10 mouse cellular contexts compared by ENCODE assay signal in the genomic region with DNA sequence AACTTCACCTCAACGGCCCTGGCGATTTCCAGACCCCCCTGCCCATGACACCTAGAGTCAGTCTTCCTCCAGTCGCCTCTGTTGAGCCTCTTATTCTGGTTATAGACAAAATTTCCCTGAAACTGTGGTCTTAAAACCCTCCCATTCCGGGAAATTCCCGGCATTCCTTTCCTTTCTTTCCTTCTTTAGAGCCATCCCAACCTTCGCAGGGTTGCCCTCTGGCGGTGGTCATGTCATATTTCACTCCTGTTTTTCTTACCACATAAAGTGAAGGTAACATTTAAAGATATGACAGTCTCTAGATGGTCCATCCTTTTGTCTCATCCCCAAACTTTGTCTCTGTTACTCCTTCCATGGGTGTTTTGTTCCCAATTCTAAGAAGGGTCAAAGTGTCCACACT.
DNase-seq lines count a peak whose midpoint lies in the region; ATAC-seq and TF ChIP-seq lines count a peak whose summit lies in the region.
"Had no signal": no experiment of that assay in that cellular context is flagged by ENCODE, and none has a peak within 500 bp of the region (broad histone marks: within the 10 kb centered on the region; RNA-seq: fewer than 3 reads in every experiment).

No protein-coding gene starts in this region.

- no peaks in the 10 kb centered on the region for H3K4me1 ChIP-seq in forebrain, embryonic 14.5 days (ENCODE audit: control insufficient read depth, insufficient read depth, low read length)
- H3K4me1 ChIP-seq in forebrain, embryonic 15.5 days, result peaks cover 1% of the 10 kb centered on the region
- no peaks in the 10 kb centered on the region for H3K4me1 ChIP-seq in liver, embryonic 14.5 days (replicated peaks; ENCODE audit: control insufficient read depth in 2 of 2, insufficient read depth in 2 of 2, low read length in 1 of 2)
- no peaks in the 10 kb centered on the region for H3K4me1 ChIP-seq in liver, embryonic 11.5 days (replicated peaks; ENCODE audit: control insufficient read depth, insufficient read depth, low read length)
- H3K4me1 ChIP-seq: embryonic facial prominence, embryonic 15.5 days had no signal

- no peak overlapping the region for H3K27ac ChIP-seq in forebrain, embryonic 14.5 days (ENCODE audit: low read depth, low read length)
- no peak overlapping the region for H3K27ac ChIP-seq in forebrain, embryonic 15.5 days (replicated peaks)
- no peak overlapping the region for H3K27ac ChIP-seq in liver, embryonic 14.5 days
- no peak overlapping the region for H3K27ac ChIP-seq in liver, embryonic 11.5 days (ENCODE audit: low read depth, low read length)
- H3K27ac ChIP-seq: embryonic facial prominence, embryonic 15.5 days; stomach, embryonic 15.5 days had no signal

- H3K9me3 ChIP-seq in forebrain, embryonic 14.5 days (replicated peaks; ENCODE audit: control insufficient read depth, low read length), result no peaks in the 10 kb centered on the region
- H3K9me3 ChIP-seq in forebrain, embryonic 15.5 days, result no peaks in the 10 kb centered on the region
- no peaks in the 10 kb centered on the region for H3K9me3 ChIP-seq in liver, embryonic 14.5 days (ENCODE audit: control insufficient read depth, low read length)
- H3K9me3 ChIP-seq in liver, embryonic 11.5 days (ENCODE audit: control insufficient read depth, low read length), result no peaks in the 10 kb centered on the region
- H3K9me3 ChIP-seq: embryonic facial prominence, embryonic 15.5 days; stomach, embryonic 15.5 days had no signal

- peak; percentile 27; the same call in 1 of the 2 replicates for TF ChIP-seq CTCF in liver, embryonic 14.5 days (IDR thresholded peaks at IDR 0.05; ENCODE audit: low read depth)

- H3K4me3 ChIP-seq in forebrain, embryonic 14.5 days (ENCODE audit: low read depth, low read length), result no peak overlapping the region
- H3K4me3 ChIP-seq in forebrain, embryonic 15.5 days, result no peak overlapping the region
- no peak overlapping the region for H3K4me3 ChIP-seq in liver, embryonic 14.5 days (ENCODE audit: insufficient read depth in 1 of 2, low read depth in 2 of 2, low read length in 2 of 2)
- no peak overlapping the region for H3K4me3 ChIP-seq in liver, embryonic 11.5 days (ENCODE audit: low read depth, low read length)
- H3K4me3 ChIP-seq: embryonic facial prominence, embryonic 15.5 days; stomach, embryonic 15.5 days had no signal

- no peaks in the 10 kb centered on the region for H3K36me3 ChIP-seq in forebrain, embryonic 14.5 days (ENCODE audit: control insufficient read depth, insufficient read depth, low read length)
- H3K36me3 ChIP-seq in forebrain, embryonic 15.5 days, result no peaks in the 10 kb centered on the region
- H3K36me3 ChIP-seq in liver, embryonic 14.5 days (replicated peaks; ENCODE audit: control insufficient read depth, insufficient read depth, low read depth), result no peaks in the 10 kb centered on the region
- no peaks in the 10 kb centered on the region for H3K36me3 ChIP-seq in liver, embryonic 11.5 days (ENCODE audit: control insufficient read depth, insufficient read depth, low read length)
- H3K36me3 ChIP-seq: embryonic facial prominence, embryonic 15.5 days; stomach, embryonic 15.5 days had no signal

- ATAC-seq in forebrain, embryonic 14.5 days, result no peak
- ATAC-seq in forebrain, embryonic 15.5 days (replicated peaks), result no peak
- no peak for ATAC-seq in liver, embryonic 14.5 days (ENCODE audit: insufficient read depth)
- no peak for ATAC-seq in liver, embryonic 11.5 days (replicated peaks; ENCODE audit: low FRiP score)

- DNase-seq in forebrain, embryonic 14.5 days (ENCODE audit: low spot score), result peak; percentile 7
- DNase-seq in liver, embryonic 14.5 days (ENCODE audit: low read depth in 3 of 3, low spot score in 3 of 3), result no peak
- DNase-seq in liver, embryonic 11.5 days (ENCODE audit: low spot score), result no peak
- DNase-seq in brain, adult 2 months (ENCODE audit: low read depth, low spot score), result peak; percentile 22
- DNase-seq in lung, postnatal 14 days, result peak; percentile 5
- DNase-seq in c-Kit-positive CD71-positive TER-119-positive erythroid progenitor cells, embryonic 14.5 days (ENCODE audit: low spot score), result no peak
- no peak for DNase-seq in MN1 (ENCODE audit: low spot score)

- H3K9ac ChIP-seq in forebrain, embryonic 14.5 days (ENCODE audit: low read length), result no peak overlapping the region
- no peak overlapping the region for H3K9ac ChIP-seq in forebrain, embryonic 15.5 days (replicated peaks)
- no peak overlapping the region for H3K9ac ChIP-seq in liver, embryonic 14.5 days (replicated peaks)
- no peak overlapping the region for H3K9ac ChIP-seq in liver, embryonic 11.5 days (ENCODE audit: low read depth, low read length)
- H3K9ac ChIP-seq: embryonic facial prominence, embryonic 15.5 days; stomach, embryonic 15.5 days had no signal

- H3K27me3 ChIP-seq in forebrain, embryonic 14.5 days (replicated peaks; ENCODE audit: control insufficient read depth, insufficient read depth, low read length), result no peaks in the 10 kb centered on the region
- no peaks in the 10 kb centered on the region for H3K27me3 ChIP-seq in forebrain, embryonic 15.5 days
- no peaks in the 10 kb centered on the region for H3K27me3 ChIP-seq in liver, embryonic 14.5 days (ENCODE audit: control insufficient read depth, insufficient read depth, low read length)
- no peaks in the 10 kb centered on the region for H3K27me3 ChIP-seq in liver, embryonic 11.5 days (replicated peaks; ENCODE audit: control insufficient read depth, insufficient read depth, low read length)
- H3K27me3 ChIP-seq: embryonic facial prominence, embryonic 15.5 days; stomach, embryonic 15.5 days had no signal

- 42% methylated on average over 7 of the region's 7 CpGs for WGBS in forebrain, embryonic 14.5 days
- 44% methylated on average over 7 of the region's 7 CpGs for WGBS in forebrain, embryonic 15.5 days
- WGBS in liver, embryonic 14.5 days (ENCODE audit: insufficient replicate concordance), result 28% methylated on average over 7 of the region's 7 CpGs
- WGBS in liver, embryonic 11.5 days, result 38% methylated on average over 7 of the region's 7 CpGs

- TF ChIP-seq EP300 in liver, embryonic 14.5 days (IDR thresholded peaks at IDR 0.05; ENCODE audit: low read depth), result no peak

- H3K4me2 ChIP-seq in forebrain, embryonic 14.5 days (ENCODE audit: low read length), result no peak overlapping the region
- no peak overlapping the region for H3K4me2 ChIP-seq in forebrain, embryonic 15.5 days (replicated peaks)
- no peak overlapping the region for H3K4me2 ChIP-seq in liver, embryonic 14.5 days (ENCODE audit: low read depth)
- H3K4me2 ChIP-seq in liver, embryonic 11.5 days, result no peak overlapping the region
- H3K4me2 ChIP-seq: embryonic facial prominence, embryonic 15.5 days; stomach, embryonic 15.5 days had no signal

Comparison
In these comparisons a context has a peak if more than half of its experiments do, and no peak if none do; other contexts are left out.
1. DNase-seq: peak in forebrain, embryonic 14.5 days (single experiment), brain, adult 2 months (single experiment) and lung, postnatal 14 days (single experiment); none in liver, embryonic 14.5 days (0 of 3), liver, embryonic 11.5 days (single experiment), c-Kit-positive CD71-positive TER-119-positive erythroid progenitor cells, embryonic 14.5 days (single experiment) and MN1 (single experiment).